Mouse (Mus musculus): Measurements from ENCODE around the gene Atpaf1.

GRCm38 (mm10) chr4:115855100-115855499 lies 70.5 kb downstream of the Atpaf1 start:
- TF ChIP-seq CTCF (IDR thresholded peaks at IDR 0.05; ENCODE audit: low read depth, low read length) (no peak), EP300 (IDR thresholded peaks at IDR 0.05; ENCODE audit: insufficient read depth, low read depth, low read length) (no peak), POLR2A (IDR thresholded peaks at IDR 0.05; ENCODE audit: insufficient read depth, low read length) (no peak)

Data from ES-Bruce4 (cell line).